Mouse (Mus musculus) olfactory bulb, adult 2 months (tissue): Measurements from ENCODE around the gene Fgf13.

Experiments
- CTCF ChIP-seq: fragments of 200-500 bp; IDR thresholded peaks from 2 replicates; pipeline ENCODE4 v1.5.1; 2012; ENCODE audit warnings: low read depth, mild to moderate bottlenecking, low read length, moderate library complexity; ENCODE audit not compliant: insufficient read depth
- POLR2A ChIP-seq: fragments of 200-500 bp; IDR thresholded peaks from 2 replicates; pipeline ENCODE4 v1.6.1; 2012; ENCODE audit warnings: mild to moderate bottlenecking, low read depth, low read length, moderate library complexity; ENCODE audit not compliant: insufficient read depth

DNA sequence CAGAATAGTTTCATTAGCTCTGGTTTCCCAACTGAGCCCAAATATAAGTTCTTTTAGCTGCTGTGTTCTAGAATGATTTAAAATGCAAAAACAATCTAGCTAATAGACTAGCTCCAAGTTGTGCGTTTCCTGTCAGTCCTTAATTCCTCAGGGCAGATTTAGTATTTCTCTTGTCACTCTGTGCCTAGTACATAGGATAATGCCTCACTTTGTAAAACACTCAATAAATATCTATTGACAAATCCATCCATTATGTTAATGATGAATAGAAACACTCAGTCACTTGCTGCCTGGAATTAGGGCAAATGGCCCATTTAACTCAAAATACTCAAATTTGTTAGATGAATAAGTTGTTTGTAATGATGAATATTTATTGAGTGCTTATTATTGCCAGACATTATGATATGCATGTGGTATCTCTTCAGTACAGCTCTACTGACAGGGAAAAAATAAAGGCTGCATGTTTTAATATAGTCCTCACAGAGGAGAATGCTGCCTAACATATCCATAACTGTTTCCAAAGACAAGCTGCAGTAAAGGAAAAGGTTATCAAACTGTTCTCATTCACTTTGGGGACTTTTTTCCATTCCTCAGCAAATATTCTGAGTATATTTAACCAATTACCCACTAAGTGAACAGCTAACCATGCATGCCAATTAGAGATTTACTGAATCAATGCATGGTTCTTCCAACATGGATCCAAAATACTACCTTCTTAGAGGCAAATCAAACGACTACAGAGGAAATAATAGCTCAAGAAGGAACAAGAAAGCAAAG lies 327.0 kb downstream of the Fgf13 start:
- TF ChIP-seq CTCF (no peak), POLR2A (no peak)
